Mouse (Mus musculus) neural tube, embryonic 14.5 days (tissue): Measurements from ENCODE around the gene Fam193b. TPM values are rescaled to one million over a fixed set of nuclear protein-coding genes. Genes with fewer than 3 reads are reported as not detected.

ENCODE experiments used
- ATAC-seq: fragments of 200-750 bp; cut with Nextera tagmentation; 2 replicates; pipeline ENCODE4 v1.8.0; 2017; ENCODE audit warnings: low read depth, mild to moderate bottlenecking, moderate TSS enrichment, moderate library complexity
- H3K27ac ChIP-seq: fragments of 300-500 bp; sonication (generic); 2 replicates; pipeline ENCODE4 v1.5.1; 2014; ENCODE audit warnings: low read depth, mild to moderate bottlenecking, control low read depth, low read length, moderate library complexity, mixed read lengths
- H3K27me3 ChIP-seq: fragments of 300-500 bp; sonication (generic); 2 replicates; pipeline ENCODE4 v1.6.1; 2014; ENCODE audit warnings: low read length; ENCODE audit not compliant: control insufficient read depth, insufficient read depth
- H3K36me3 ChIP-seq: fragments of 300-500 bp; sonication (generic); 2 replicates; pipeline ENCODE4 v1.6.1; 2014; ENCODE audit warnings: low read length, mixed read lengths; ENCODE audit not compliant: control insufficient read depth, insufficient read depth
- H3K4me1 ChIP-seq: fragments of 300-500 bp; sonication (generic); 2 replicates; pipeline ENCODE4 v1.6.1; 2014; ENCODE audit warnings: low read length; ENCODE audit not compliant: control insufficient read depth, insufficient read depth
- H3K4me2 ChIP-seq: fragments of 300-500 bp; sonication (generic); 2 replicates; pipeline ENCODE4 v1.6.1; 2014; ENCODE audit warnings: mild to moderate bottlenecking, low read depth, low read length, control low read depth
- H3K4me3 ChIP-seq: fragments of 300-500 bp; sonication (generic); 2 replicates; pipeline ENCODE4 v1.5.1; 2014; ENCODE audit warnings: low read depth, low read length, control low read depth, mixed read lengths
- H3K9ac ChIP-seq: fragments of 300-500 bp; sonication (generic); replicated peaks from 2 replicates; pipeline ENCODE4 v1.6.1; 2014; ENCODE audit warnings: low read depth, mild to moderate bottlenecking, control low read depth, low read length, mixed read lengths
- H3K9me3 ChIP-seq: fragments of 300-500 bp; sonication (generic); 2 replicates; pipeline ENCODE4 v1.6.1; 2016; ENCODE audit warnings: low read length; ENCODE audit not compliant: control insufficient read depth
- WGBS: fragments of 180-500 bp; shearing (Covaris S2); extraction: QIAGEN DNeasy Blood & Tissue Kit; methylation state at CpG from one replicate; pipeline ENCODE4 v1.1.7; 2014; 5-methylcytosine and 5-hydroxymethylcytosine counted together
- polyA plus RNA-seq: library from polyadenylated mRNA; unstranded; fragments of >200 nt; fragmentation: Nextera tagmentation; extraction: Ambion mirVana; gene quantifications from 2 replicates; pipeline ENCODE4 v1.2.1, GENCODE M21; 2014

The Fam193b gene
- polyA plus RNA-seq, result 47.1 and 50.1 TPM in 2 replicates

GRCm38 (mm10) chr13:55571027-55571751, at the start of gene Fam193b:
TSS of gene Fam193b (minus strand) at chr13:55571120.
- peaks cover 19% of the 10 kb centered on the region for H3K4me1 ChIP-seq
- peak within 1 kb of the TSS; percentile 94 for H3K9ac ChIP-seq
- no peaks in the 10 kb centered on the region for H3K27me3 ChIP-seq
- H3K9me3 ChIP-seq, result no peaks in the 10 kb centered on the region
- H3K4me3 ChIP-seq, result peak within 1 kb of the TSS; percentile 96
- ATAC-seq, result peak; percentile 88
- no peaks in the 10 kb centered on the region for H3K36me3 ChIP-seq
- WGBS, result 4% methylated on average over 28 of the region's 47 CpGs
- peak within 1 kb of the TSS; percentile 87 for H3K27ac ChIP-seq
- H3K4me2 ChIP-seq, result peak within 1 kb of the TSS; percentile 98

GRCm38 (mm10) chr13:55620275-55620674, 49.4 kb upstream of the Fam193b start:
- Histone ChIP-seq H3K27me3 (no peaks in the 10 kb centered on the region), H3K27ac (no peak overlapping the region), H3K4me1 (peaks cover 12% of the 10 kb centered on the region), H3K4me3 (no peak overlapping the region), H3K9me3 (no peaks in the 10 kb centered on the region), H3K36me3 (no peaks in the 10 kb centered on the region), H3K9ac (no peak overlapping the region), H3K4me2 (no peak overlapping the region)
- no peak for ATAC-seq
- WGBS, result 84% methylated on average over 2 of the region's 2 CpGs

- Histone ChIP-seq H3K4me3 (no peak overlapping the region), H3K9me3 (no peaks in the 10 kb centered on the region), H3K27me3 (no peaks in the 10 kb centered on the region), H3K36me3 (no peaks in the 10 kb centered on the region; the same call in 1 of the 2 replicates), H3K4me2 (no peak overlapping the region), H3K4me1 (peaks cover 8% of the 10 kb centered on the region), H3K9ac (no peak overlapping the region), H3K27ac (no peak overlapping the region)
- WGBS, result 97% methylated on average over 4 of the region's 4 CpGs
- no peak for ATAC-seq
Observed at GRCm38 (mm10) chr13:55619328-55619727, 48.4 kb upstream of the Fam193b start.

DNA sequence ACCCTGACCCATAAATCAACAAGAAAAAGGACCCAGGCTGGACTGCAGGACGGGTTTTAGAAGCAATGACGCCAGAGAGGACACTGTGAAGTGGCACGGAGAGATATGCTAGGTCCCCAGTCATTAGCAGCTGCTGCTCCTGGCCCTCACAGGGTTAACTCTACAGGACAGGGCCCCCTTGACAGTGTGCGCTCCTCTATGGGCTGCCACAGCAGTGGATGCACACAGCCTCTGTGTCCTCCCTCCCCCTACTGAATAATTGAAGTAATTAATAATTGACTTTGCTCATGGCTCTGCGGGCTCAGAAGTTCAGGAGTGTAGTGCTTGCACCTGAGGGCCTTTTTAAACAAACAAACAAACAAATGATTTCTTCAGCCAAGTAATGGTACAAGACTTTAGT, 42.6 kb upstream of the Fam193b start:
- no peak overlapping the region for H3K9ac ChIP-seq
- H3K4me2 ChIP-seq, result no peak overlapping the region
- no peaks in the 10 kb centered on the region for H3K9me3 ChIP-seq
- 49% methylated on average over 5 of the region's 5 CpGs for WGBS
- no peak overlapping the region for H3K27ac ChIP-seq
- H3K36me3 ChIP-seq, result peaks cover 17% of the 10 kb centered on the region
- ATAC-seq, result no peak
- no peaks in the 10 kb centered on the region for H3K27me3 ChIP-seq
- H3K4me1 ChIP-seq, result no peaks in the 10 kb centered on the region
- H3K4me3 ChIP-seq, result no peak overlapping the region

DNA sequence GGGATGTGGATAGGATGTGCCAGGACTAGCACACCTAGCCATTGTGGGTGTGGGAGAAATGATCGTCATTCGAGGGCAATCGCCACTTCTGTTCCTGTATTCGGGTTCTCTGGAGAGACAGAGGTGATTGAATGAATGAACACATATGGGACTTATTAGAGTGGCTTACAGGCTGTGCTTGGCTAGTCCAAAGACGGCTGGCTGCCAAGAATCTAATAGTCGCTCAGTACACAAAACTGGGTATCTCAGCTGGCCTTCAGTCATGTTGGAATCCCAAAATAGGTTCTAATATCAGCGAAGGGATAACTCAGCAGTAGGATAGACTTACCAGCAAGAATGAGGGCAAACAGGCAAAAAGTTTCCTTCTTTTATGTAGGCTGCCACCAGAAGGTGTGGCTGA, 41.1 kb upstream of the Fam193b start:
- Histone ChIP-seq H3K9ac (no peak overlapping the region), H3K9me3 (no peaks in the 10 kb centered on the region), H3K36me3 (peaks cover 24% of the 10 kb centered on the region), H3K27me3 (no peaks in the 10 kb centered on the region), H3K4me3 (no peak overlapping the region), H3K27ac (no peak overlapping the region), H3K4me2 (no peak overlapping the region), H3K4me1 (no peaks in the 10 kb centered on the region)
- no peak for ATAC-seq
- 93% methylated on average over 7 of the region's 7 CpGs for WGBS

DNA sequence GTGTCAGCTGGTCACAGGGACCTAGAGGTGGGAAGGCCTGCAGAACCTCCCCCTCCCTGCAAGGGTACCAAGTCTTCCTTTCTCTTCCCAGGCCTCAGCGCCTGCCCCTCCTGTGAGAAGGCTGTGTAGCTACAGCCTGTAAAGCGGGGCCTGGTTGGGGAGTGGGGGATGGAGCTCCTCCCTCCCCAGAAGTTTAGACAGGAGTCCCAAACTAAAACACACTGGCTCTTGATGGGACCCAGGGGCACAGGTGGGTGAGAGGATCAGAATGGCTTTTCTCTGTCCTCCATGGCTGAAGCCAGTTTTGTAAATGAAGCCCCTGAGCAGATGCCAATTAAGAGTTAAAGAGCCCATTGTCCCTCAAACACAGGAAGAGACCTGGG, 36.7 kb upstream of the Fam193b start:
- WGBS, result 97% methylated on average over 2 of the region's 2 CpGs
- Histone ChIP-seq H3K4me1 (no peaks in the 10 kb centered on the region), H3K27me3 (no peaks in the 10 kb centered on the region), H3K36me3 (peaks cover 24% of the 10 kb centered on the region), H3K27ac (no peak overlapping the region), H3K9me3 (no peaks in the 10 kb centered on the region), H3K9ac (no peak overlapping the region), H3K4me3 (no peak overlapping the region), H3K4me2 (no peak overlapping the region)
- no peak for ATAC-seq

- H3K4me1 ChIP-seq, result no peaks in the 10 kb centered on the region
- no peak overlapping the region for H3K27ac ChIP-seq
- ATAC-seq, result no peak
- H3K36me3 ChIP-seq, result peaks cover 24% of the 10 kb centered on the region
- WGBS, result 79% methylated on average over 10 of the region's 10 CpGs
- H3K9me3 ChIP-seq, result no peaks in the 10 kb centered on the region
- no peak overlapping the region for H3K4me3 ChIP-seq
- no peaks in the 10 kb centered on the region for H3K27me3 ChIP-seq
- no peak overlapping the region for H3K9ac ChIP-seq
- H3K4me2 ChIP-seq, result no peak overlapping the region
Observed at GRCm38 (mm10) chr13:55606899-55607623, 36.1 kb upstream of the Fam193b start.

DNA sequence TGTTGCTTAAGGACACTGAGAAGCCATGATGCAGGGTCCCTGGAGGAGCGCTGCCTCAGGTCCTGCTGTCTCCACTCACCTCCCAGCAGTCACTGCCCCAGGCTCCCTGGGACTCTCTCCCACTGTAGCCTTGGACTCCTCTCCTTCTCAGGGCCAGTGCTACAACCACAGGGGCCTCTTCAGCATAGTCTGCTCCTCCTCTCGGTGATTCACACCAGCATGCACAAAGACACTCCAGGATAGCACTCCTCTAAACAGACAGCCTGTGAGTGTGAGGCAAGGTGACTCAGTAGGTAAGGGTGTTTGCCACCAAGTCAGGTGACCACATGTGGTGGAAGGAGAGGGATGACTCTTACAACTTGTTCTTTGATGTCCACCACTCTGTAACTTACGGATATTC, 33.7 kb upstream of the Fam193b start:
- Histone ChIP-seq H3K9ac (no peak overlapping the region), H3K27me3 (no peaks in the 10 kb centered on the region), H3K27ac (no peak overlapping the region), H3K4me2 (no peak overlapping the region), H3K4me1 (peaks cover 9% of the 10 kb centered on the region), H3K4me3 (no peak overlapping the region), H3K9me3 (no peaks in the 10 kb centered on the region), H3K36me3 (peaks cover 15% of the 10 kb centered on the region)
- no peak for ATAC-seq
- 93% methylated on average over 3 of the region's 3 CpGs for WGBS

- Histone ChIP-seq H3K4me1 (peaks cover 9% of the 10 kb centered on the region), H3K4me2 (no peak overlapping the region), H3K27ac (no peak overlapping the region), H3K36me3 (peaks cover 8% of the 10 kb centered on the region), H3K27me3 (no peaks in the 10 kb centered on the region), H3K9ac (no peak overlapping the region), H3K9me3 (no peaks in the 10 kb centered on the region), H3K4me3 (0 out of 2 replicates have a peak overlapping the region, but pooled peaks have one; percentile 69)
- 6% methylated on average over 3 of the region's 3 CpGs for WGBS
- no peak for ATAC-seq
Observed at GRCm38 (mm10) chr13:55601611-55602010, 30.7 kb upstream of the Fam193b start.
